Mouse (Mus musculus) stomach, postnatal 0 days (tissue): ENCODE measurements around the gene Filip1. TPM values are rescaled to one million over a fixed set of nuclear protein-coding genes. Genes with fewer than 3 reads are reported as not detected.

Source experiments
- ATAC-seq: fragments of 200-750 bp; cut with Nextera tagmentation; 2 replicates; pipeline ENCODE4 v1.8.0; 2017; ENCODE audit not compliant: low FRiP score, low TSS enrichment
- DNase-seq: peaks from one replicate; pipeline ENCODE4 v3.0.0-alpha.2; 2016; ENCODE audit warnings: low spot score
- H3K27ac ChIP-seq: fragments of 300-500 bp; sonication (generic); replicated peaks from 2 replicates; pipeline ENCODE4 v1.5.1; 2014; ENCODE audit warnings: mild to moderate bottlenecking, control low read depth
- H3K27me3 ChIP-seq: fragments of 300-500 bp; sonication (generic); 2 replicates; pipeline ENCODE4 v1.6.1; 2014; ENCODE audit warnings: low read length; ENCODE audit not compliant: control insufficient read depth, insufficient read depth
- H3K36me3 ChIP-seq: fragments of 300-500 bp; sonication (generic); 2 replicates; pipeline ENCODE4 v1.6.1; 2014; ENCODE audit warnings: low read length, mixed read lengths; ENCODE audit not compliant: control insufficient read depth, insufficient read depth
- H3K4me1 ChIP-seq: fragments of 300-500 bp; sonication (generic); replicated peaks from 2 replicates; pipeline ENCODE4 v1.6.1; 2014; ENCODE audit warnings: antibody characterized with exemption; ENCODE audit not compliant: control insufficient read depth, insufficient read depth
- H3K4me2 ChIP-seq: fragments of 300-500 bp; sonication (generic); replicated peaks from 2 replicates; pipeline ENCODE4 v1.6.1; 2014; ENCODE audit warnings: low read depth, mild to moderate bottlenecking, control low read depth, moderate library complexity
- H3K4me3 ChIP-seq: fragments of 300-500 bp; sonication (generic); 2 replicates; pipeline ENCODE4 v1.5.1; 2014; ENCODE audit warnings: low read depth, low read length, control low read depth
- H3K9ac ChIP-seq: fragments of 300-500 bp; sonication (generic); 2 replicates; pipeline ENCODE4 v1.6.1; 2014; ENCODE audit warnings: mild to moderate bottlenecking, low read length, control low read depth, mixed read lengths
- H3K9me3 ChIP-seq: fragments of 300-500 bp; sonication (generic); 2 replicates; pipeline ENCODE4 v1.6.1; 2016; ENCODE audit warnings: low read length; ENCODE audit not compliant: control insufficient read depth
- CTCF ChIP-seq: IDR thresholded peaks from 2 replicates; pipeline ENCODE4 v1.5.1; 2016; ENCODE audit warnings: antibody characterized with exemption, low read depth, mild to moderate bottlenecking, moderate library complexity
- EP300 ChIP-seq: optimal IDR thresholded peaks from 2 replicates; pipeline ENCODE3; 2016; ENCODE audit warnings: antibody characterized with exemption
- WGBS: fragments of 180-500 bp; shearing (Covaris S2); extraction: QIAGEN DNeasy Blood & Tissue Kit; methylation state at CpG from one replicate; pipeline ENCODE4 v1.1.7; 2014; 5-methylcytosine and 5-hydroxymethylcytosine counted together
- polyA plus RNA-seq: library from polyadenylated mRNA; unstranded; fragments of >200 nt; fragmentation: Nextera tagmentation; extraction: Ambion mirVana; gene quantifications from 2 replicates; pipeline ENCODE4 v1.2.1, GENCODE M21; 2015

The Filip1 gene
- polyA plus RNA-seq, 1 experiment from 2014 or later, result 9.6 TPM

DNA sequence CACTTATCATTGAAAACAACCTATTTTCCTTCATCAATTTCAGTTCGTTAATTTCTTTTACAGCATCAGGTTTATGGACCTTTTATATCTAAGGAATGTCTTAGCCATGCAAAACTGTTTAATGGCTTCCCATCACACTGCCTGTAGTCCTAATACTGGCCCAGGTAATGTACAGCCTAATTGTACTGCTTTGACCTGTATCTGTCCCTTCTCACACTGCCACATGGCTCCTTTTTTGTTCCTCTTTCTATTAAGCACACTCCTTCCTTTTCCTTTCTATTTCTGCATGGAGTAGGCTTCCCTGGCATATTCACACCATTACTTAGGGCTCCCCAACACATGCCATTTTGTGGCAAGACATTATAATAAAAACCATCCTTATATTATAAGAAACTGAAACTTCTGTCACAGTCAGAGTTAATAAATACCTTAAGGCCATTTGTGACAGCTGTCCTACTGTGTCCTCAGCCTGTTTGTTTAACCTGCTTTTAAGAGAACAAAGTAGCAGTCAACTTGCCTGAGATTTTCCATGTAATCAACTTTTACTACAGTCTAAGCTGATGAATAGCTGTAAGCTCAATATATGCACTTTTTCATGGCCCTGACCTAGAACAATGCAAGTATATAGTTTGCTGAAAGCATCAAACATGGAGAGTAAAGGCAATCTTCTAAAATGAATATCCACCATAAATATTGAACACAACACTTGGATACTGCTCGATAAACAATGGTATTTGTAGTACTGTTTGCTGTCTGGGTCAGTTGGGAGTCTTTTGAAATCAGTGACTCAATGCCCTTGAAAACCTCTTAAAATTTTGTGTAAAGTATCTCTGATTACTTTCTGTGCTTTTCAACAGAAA, 227.5 kb downstream of the Filip1 start:
- 90% methylated on average over 2 of the region's 2 CpGs for WGBS
- Histone ChIP-seq H3K36me3 (no peaks in the 10 kb centered on the region), H3K27ac (no peak overlapping the region), H3K4me3 (no peak overlapping the region), H3K4me2 (no peak overlapping the region), H3K4me1 (no peaks in the 10 kb centered on the region), H3K27me3 (no peaks in the 10 kb centered on the region), H3K9ac (no peak overlapping the region), H3K9me3 (no peaks in the 10 kb centered on the region)
- no peak for DNase-seq
- TF ChIP-seq CTCF (no peak), EP300 (no peak)
- ATAC-seq, result no peak

DNA sequence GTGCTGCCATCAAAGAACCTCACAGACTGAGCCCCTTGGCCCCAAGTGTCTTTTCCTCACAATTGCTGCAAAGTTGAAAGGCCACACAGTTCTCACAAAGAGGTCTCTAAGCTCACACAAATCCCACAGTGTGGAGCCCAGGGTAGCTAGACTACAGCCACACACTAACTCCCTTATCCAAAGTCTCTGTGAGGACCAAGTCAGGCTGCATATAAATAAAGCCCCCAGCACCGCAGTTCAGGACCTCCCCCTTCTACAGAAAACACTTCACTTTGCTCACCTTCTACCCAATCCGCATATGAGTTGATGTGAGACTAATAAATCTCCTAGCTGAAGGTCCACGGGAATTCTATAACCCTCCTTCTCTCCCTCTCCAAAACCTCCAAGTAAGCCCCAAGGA, 228.2 kb downstream of the Filip1 start:
- H3K27me3 ChIP-seq, result no peaks in the 10 kb centered on the region
- H3K9ac ChIP-seq, result no peak overlapping the region
- no peaks in the 10 kb centered on the region for H3K4me1 ChIP-seq
- H3K36me3 ChIP-seq, result no peaks in the 10 kb centered on the region
- no peak for ATAC-seq
- no peak overlapping the region for H3K4me3 ChIP-seq
- 58% methylated on average over 3 of the region's 3 CpGs for WGBS
- H3K4me2 ChIP-seq, result no peak overlapping the region
- no peak for DNase-seq
- H3K27ac ChIP-seq, result no peak overlapping the region
- no peak for TF ChIP-seq CTCF
- TF ChIP-seq EP300, result no peak
- H3K9me3 ChIP-seq, result no peaks in the 10 kb centered on the region

DNA sequence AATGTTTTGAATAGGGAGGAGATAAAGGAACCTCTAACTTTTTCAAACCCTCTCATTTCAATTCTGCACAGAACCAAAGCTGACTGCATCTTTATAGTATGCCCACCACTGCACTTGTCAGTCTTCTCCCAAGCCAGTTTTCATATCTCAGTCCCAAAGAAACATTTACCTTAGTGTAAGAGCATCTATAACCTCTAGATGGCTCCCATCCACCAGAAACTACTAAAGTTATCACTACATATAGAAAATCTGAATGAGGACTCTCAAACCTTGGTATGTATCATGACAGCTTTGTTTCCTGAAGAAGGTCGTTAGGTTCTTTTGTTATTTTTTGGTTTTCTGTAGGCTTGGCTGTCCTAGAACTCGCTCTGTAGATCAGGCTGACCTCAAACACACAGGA, 233.3 kb downstream of the Filip1 start:
- no peak overlapping the region for H3K27ac ChIP-seq
- no peak for ATAC-seq
- TF ChIP-seq CTCF (peak; percentile 66), EP300 (no peak)
- 61% methylated on average over 2 of the region's 2 CpGs for WGBS
- H3K36me3 ChIP-seq, result 0 out of 2 replicates have a peak, but pooled peaks cover 2% of the 10 kb centered on the region
- no peak overlapping the region for H3K9ac ChIP-seq
- H3K4me1 ChIP-seq, result no peaks in the 10 kb centered on the region
- H3K27me3 ChIP-seq, result no peaks in the 10 kb centered on the region
- no peaks in the 10 kb centered on the region for H3K9me3 ChIP-seq
- DNase-seq, result no peak
- H3K4me3 ChIP-seq, result no peak overlapping the region
- H3K4me2 ChIP-seq, result no peak overlapping the region

DNA sequence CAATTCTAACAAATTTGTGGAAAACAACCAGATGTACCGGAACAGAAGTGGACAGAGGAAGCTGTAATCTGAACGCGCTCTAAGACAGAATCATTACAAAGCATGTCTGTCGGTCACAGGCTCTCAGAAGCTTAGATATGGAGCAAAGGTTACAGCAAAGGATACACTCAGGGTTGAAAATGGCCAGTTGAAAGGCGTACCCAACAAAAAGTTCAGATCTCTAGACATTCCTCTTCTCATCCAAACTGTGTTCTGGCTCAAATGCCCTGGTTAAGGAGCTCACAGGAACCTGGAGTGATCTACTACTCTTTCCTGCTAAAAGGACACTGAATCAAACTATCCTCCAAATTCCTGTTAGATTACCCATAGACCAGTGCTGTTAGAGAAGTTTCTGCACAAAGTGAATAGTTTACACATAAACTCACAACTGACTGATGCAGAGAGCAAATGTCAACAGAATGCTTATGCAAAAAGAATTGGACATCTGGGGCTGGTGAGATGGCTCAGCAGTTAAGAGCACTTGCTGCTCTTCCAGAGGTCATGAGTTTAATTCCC, 245.6 kb downstream of the Filip1 start:
- WGBS, result 90% methylated on average over 5 of the region's 5 CpGs
- Histone ChIP-seq H3K9ac (no peak overlapping the region), H3K27ac (no peak overlapping the region), H3K9me3 (no peaks in the 10 kb centered on the region), H3K4me2 (no peak overlapping the region), H3K27me3 (no peaks in the 10 kb centered on the region), H3K36me3 (no peaks in the 10 kb centered on the region), H3K4me3 (no peak overlapping the region), H3K4me1 (no peaks in the 10 kb centered on the region)
- TF ChIP-seq EP300, result no peak
- TF ChIP-seq CTCF, result no peak; the same call in 1 of the 2 replicates
- ATAC-seq, result no peak
- DNase-seq, result no peak

DNA sequence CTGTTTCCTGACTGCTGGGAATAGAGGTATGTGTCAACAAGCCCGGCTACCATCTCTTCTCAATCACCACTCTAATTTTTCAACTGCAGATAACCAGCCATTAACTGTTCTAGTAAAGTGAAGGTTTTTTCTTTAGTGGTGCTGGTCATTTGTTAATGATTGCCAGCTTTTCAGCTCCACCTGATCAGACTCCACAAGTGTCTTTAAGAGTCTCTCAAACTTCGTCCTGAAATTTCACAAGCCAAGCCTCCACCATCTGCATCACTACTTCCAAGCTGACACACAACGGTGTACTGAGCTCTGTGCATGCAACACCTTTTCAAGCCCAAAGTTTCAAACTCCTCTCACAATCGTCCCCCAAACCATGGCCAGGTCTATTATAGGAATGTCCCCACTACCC, 247.3 kb downstream of the Filip1 start:
- ATAC-seq (no peak), DNase-seq (no peak)
- Histone ChIP-seq H3K9ac (no peak overlapping the region), H3K4me1 (no peaks in the 10 kb centered on the region), H3K4me2 (no peak overlapping the region), H3K36me3 (no peaks in the 10 kb centered on the region), H3K27ac (no peak overlapping the region), H3K27me3 (no peaks in the 10 kb centered on the region), H3K9me3 (no peaks in the 10 kb centered on the region), H3K4me3 (no peak overlapping the region)
- no peak for TF ChIP-seq EP300
- no peak for TF ChIP-seq CTCF
- 76% methylated on average over 4 of the region's 4 CpGs for WGBS

Other genes with a start within 250 kb of the Filip1 start
- 56.4 and 57.3 TPM in 2 replicates for gene Tmem30a, start 219.3 kb downstream of the Filip1 start, polyA plus RNA-seq
- 30.2 and 31.2 TPM in 2 replicates for gene Senp6, start 54.1 kb upstream of the Filip1 start, polyA plus RNA-seq
- gene Myo6, start 152.2 kb upstream of the Filip1 start, polyA plus RNA-seq, result 27.2 and 31.8 TPM in 2 replicates